Mouse (Mus musculus): ENCODE results near the gene Irs3.

DNA sequence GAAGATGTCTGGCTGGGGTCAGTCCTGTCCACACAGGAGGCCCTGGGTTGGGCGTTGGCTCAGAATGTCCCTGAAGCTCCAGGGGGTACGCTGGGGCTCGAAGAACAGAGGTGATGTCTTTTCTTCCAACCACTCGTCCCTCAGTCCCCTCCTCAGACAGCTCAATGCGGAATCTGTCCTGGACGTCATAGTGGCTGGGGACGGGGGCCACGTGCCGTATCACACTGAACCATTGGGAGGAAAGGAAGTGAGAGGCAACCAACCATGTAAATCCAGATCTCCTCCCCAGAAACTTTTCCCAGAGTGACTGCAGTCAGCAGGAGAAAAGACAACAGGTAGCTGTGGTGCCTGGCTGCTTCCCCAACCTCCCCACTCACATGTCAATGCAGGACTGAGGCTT lies 45.9 kb downstream of the Irs3 start:
- TF ChIP-seq POLR2A (IDR thresholded peaks at IDR 0.05; ENCODE audit: low read depth, low read length) (no peak), CTCF (IDR thresholded peaks at IDR 0.05; ENCODE audit: extremely low read depth, insufficient read depth, insufficient read length, insufficient replicate concordance) (no peak)
